Mouse (Mus musculus): Measurements from ENCODE around the gene Nus1. TPM values are rescaled to one million over a fixed set of nuclear protein-coding genes. Genes with fewer than 3 reads are reported as not detected.

Gene Nus1
- polyA plus RNA-seq, 1 experiment from 2014 or later, result 23.5 TPM

Other genes with a start within 250 kb of the Nus1 start
- not detected in 2 replicates for gene Ros1, start 222.3 kb upstream of the Nus1 start, polyA plus RNA-seq (2015; fragmentation: Nextera tagmentation; extraction: Ambion mirVana)
- gene Dcbld1, start 183.9 kb upstream of the Nus1 start, polyA plus RNA-seq (2015; fragmentation: Nextera tagmentation; extraction: Ambion mirVana), result 18.7 and 20.4 TPM in 2 replicates
- not detected in 2 replicates for gene Gm26741, start 58.8 kb upstream of the Nus1 start, polyA plus RNA-seq (2015; fragmentation: Nextera tagmentation; extraction: Ambion mirVana)
- gene Gopc, start 35.4 kb upstream of the Nus1 start, polyA plus RNA-seq (2015; fragmentation: Nextera tagmentation; extraction: Ambion mirVana), result 24.8 and 27.4 TPM in 2 replicates
- gene Nepn, start 28.6 kb upstream of the Nus1 start, polyA plus RNA-seq (2015; fragmentation: Nextera tagmentation; extraction: Ambion mirVana), result not detected in 2 replicates

Data from midbrain, embryonic 16.5 days (tissue).